Mouse (Mus musculus): Measurements from ENCODE around the gene Ube2u. TPM values are rescaled to one million over a fixed set of nuclear protein-coding genes. Genes with fewer than 3 reads are reported as not detected.

The Ube2u gene
- polyA plus RNA-seq, 1 experiment from 2014 or later = 0.82 TPM

DNA sequence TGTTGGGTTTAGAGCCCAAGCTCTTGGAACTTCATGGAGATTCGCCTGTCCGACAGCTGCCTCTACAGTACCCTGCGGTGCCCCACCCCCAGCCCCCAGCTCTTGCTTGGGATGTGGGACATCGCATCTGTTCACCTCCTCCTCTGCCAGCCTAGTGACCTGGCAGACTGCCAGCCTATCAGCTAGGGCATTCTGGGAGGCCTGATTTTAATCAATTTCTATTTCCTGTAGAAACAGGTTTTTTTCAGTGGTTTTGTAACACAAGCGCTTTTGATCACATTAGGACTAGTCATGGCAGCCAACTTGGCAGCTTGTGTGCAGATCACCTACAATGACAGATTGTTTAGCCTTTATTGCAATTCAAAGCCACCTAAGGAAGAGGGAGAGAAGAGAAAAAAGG is 118.0 kb downstream of the Ube2u start:
- no peaks in the 10 kb centered on the region for H3K36me3 ChIP-seq (ENCODE audit: control insufficient read depth, insufficient read depth, low read length)
- 0 out of 2 replicates have a peak, but pooled peaks cover 6% of the 10 kb centered on the region for H3K4me1 ChIP-seq (ENCODE audit: control insufficient read depth, insufficient read depth, low read length)
- peak; percentile 44; the same call in 1 of the 2 replicates for ATAC-seq
- H3K9me3 ChIP-seq (replicated peaks; ENCODE audit: control insufficient read depth, low read length, poor library complexity, severe bottlenecking) = no peaks in the 10 kb centered on the region
- no peak overlapping the region for H3K4me3 ChIP-seq (ENCODE audit: low read depth, low read length)
- peak overlapping the region; percentile 19 for H3K27ac ChIP-seq (ENCODE audit: low read length)
- no peak overlapping the region for H3K4me2 ChIP-seq (ENCODE audit: low read length)
- no peak overlapping the region for H3K9ac ChIP-seq (ENCODE audit: low read depth, low read length)
- H3K27me3 ChIP-seq (ENCODE audit: control insufficient read depth, insufficient read depth, low read depth, low read length) = no peaks in the 10 kb centered on the region
- WGBS = 47% methylated on average over 5 of the region's 5 CpGs

DNA sequence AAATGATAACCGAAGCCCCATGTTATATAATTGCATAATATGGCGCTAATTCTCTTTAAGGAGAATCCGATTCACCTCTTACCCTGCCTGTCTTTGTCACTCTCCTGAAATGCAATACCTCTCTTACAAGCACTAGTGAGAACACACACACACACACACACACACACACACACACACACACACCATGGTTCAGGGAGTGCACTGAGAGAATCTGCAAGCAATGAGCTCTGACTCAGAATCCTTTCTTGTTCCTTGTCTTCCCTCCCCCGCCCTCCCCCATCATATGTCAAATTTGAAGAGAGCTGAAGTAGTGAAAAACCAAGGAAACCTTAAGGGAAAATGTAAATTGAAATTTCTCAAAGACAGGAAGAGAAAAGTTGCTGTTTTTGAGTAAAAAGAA is 118.4 kb downstream of the Ube2u start:
- Histone ChIP-seq H3K4me1 (ENCODE audit: control insufficient read depth, insufficient read depth, low read length) (0 out of 2 replicates have a peak, but pooled peaks cover 6% of the 10 kb centered on the region), H3K4me2 (ENCODE audit: low read length) (no peak overlapping the region), H3K9me3 (replicated peaks; ENCODE audit: control insufficient read depth, low read length, poor library complexity, severe bottlenecking) (no peaks in the 10 kb centered on the region), H3K9ac (ENCODE audit: low read depth, low read length) (no peak overlapping the region), H3K27me3 (ENCODE audit: control insufficient read depth, insufficient read depth, low read depth, low read length) (no peaks in the 10 kb centered on the region), H3K36me3 (ENCODE audit: control insufficient read depth, insufficient read depth, low read length) (no peaks in the 10 kb centered on the region), H3K4me3 (ENCODE audit: low read depth, low read length) (no peak overlapping the region), H3K27ac (ENCODE audit: low read length) (peak overlapping the region; percentile 19; the same call in 1 of the 2 replicates)
- peak; percentile 63; the same call in 1 of the 2 replicates for ATAC-seq
- WGBS = 72% methylated on average over 4 of the region's 4 CpGs

Data from midbrain, embryonic 16.5 days (tissue).